In the genomic region with DNA sequence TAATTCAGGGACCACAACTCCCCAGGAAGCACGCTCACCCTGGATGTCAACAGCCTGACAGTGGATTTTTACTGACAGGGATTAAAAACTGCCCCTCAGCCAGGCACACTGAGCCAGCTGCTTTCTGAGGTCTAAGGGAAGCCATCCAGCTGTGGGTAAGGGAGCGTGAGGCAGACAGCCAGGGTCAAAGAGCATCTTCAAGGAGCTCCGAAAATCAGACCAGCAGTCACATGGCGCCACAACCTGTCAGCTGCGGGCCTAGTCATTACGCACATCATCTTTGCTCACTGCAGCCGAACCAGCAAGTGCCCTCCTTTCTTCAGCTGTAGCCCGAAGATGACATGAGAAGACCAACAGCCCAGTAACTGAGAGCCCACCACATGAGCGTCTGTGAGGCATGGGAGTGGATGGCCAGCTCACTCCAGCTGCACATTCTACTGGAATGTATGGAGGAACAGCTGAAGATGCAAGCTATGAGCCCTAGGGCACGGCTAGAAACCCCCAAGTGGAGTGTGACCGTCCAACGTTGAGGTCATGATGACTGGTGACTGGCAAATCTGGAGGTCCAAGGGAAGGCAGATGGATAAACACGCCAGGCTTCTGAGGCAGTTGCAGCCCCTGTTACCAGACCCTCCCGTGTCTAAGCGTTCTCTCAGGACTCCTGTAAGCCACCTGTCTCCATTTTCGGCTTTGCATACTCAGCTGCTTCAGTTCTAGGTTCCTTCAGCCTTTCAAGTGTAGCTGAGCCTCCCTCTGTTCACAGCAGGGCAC, we compare ENCODE assay signal across 11 mouse cellular contexts. TPM values are rescaled to one million over a fixed set of nuclear protein-coding genes. Genes with fewer than 3 reads are reported as not detected.
DNase-seq lines count a peak whose midpoint lies in the region; ATAC-seq and TF ChIP-seq lines count a peak whose summit lies in the region.
"Had no signal": no experiment of that assay in that cellular context is flagged by ENCODE, and none has a peak within 500 bp of the region (broad histone marks: within the 10 kb centered on the region; RNA-seq: fewer than 3 reads in every experiment).

No protein-coding gene starts in this region.

- H3K4me1 ChIP-seq in hindbrain, embryonic 13.5 days (replicated peaks) = peaks cover 72% of the 10 kb centered on the region
- peaks cover 25% of the 10 kb centered on the region for H3K4me1 ChIP-seq in hindbrain, embryonic 16.5 days (ENCODE audit: control insufficient read depth, insufficient read depth, low read depth, low read length)
- peaks cover 50% of the 10 kb centered on the region for H3K4me1 ChIP-seq in midbrain, embryonic 14.5 days (ENCODE audit: control insufficient read depth, insufficient read depth, low read length)

- H3K27me3 ChIP-seq in hindbrain, embryonic 13.5 days = peaks cover 11% of the 10 kb centered on the region; the same call in 1 of the 2 replicates
- no peaks in the 10 kb centered on the region for H3K27me3 ChIP-seq in hindbrain, embryonic 16.5 days (replicated peaks; ENCODE audit: control insufficient read depth, insufficient read depth, low read length)
- no peaks in the 10 kb centered on the region for H3K27me3 ChIP-seq in midbrain, embryonic 14.5 days (ENCODE audit: control insufficient read depth, insufficient read depth, low read length)
- H3K27me3 ChIP-seq: lung, embryonic 15.5 days had no signal

- H3K9me3 ChIP-seq in hindbrain, embryonic 13.5 days = no peaks in the 10 kb centered on the region
- H3K9me3 ChIP-seq in hindbrain, embryonic 16.5 days (ENCODE audit: control insufficient read depth, low read length) = no peaks in the 10 kb centered on the region
- H3K9me3 ChIP-seq in midbrain, embryonic 14.5 days (ENCODE audit: control insufficient read depth, low read length) = no peaks in the 10 kb centered on the region
- H3K9me3 ChIP-seq: embryonic facial prominence, embryonic 12.5 days; lung, embryonic 15.5 days had no signal

- no peak overlapping the region for H3K9ac ChIP-seq in hindbrain, embryonic 13.5 days
- H3K9ac ChIP-seq in hindbrain, embryonic 16.5 days (ENCODE audit: low read depth, low read length) = no peak overlapping the region
- no peak overlapping the region for H3K9ac ChIP-seq in midbrain, embryonic 14.5 days (replicated peaks; ENCODE audit: low read length)
- H3K9ac ChIP-seq: embryonic facial prominence, embryonic 12.5 days; lung, embryonic 15.5 days had no signal

- TF ChIP-seq POLR2A in brain, embryonic 14.5 days (IDR thresholded peaks at IDR 0.05; ENCODE audit: borderline replicate concordance, extremely low read depth, insufficient read depth, insufficient read length, poor library complexity, severe bottlenecking) = no peak

- WGBS in hindbrain, embryonic 13.5 days = 41% methylated on average over 16 of the region's 16 CpGs
- WGBS in hindbrain, embryonic 16.5 days = 36% methylated on average over 16 of the region's 16 CpGs
- WGBS in midbrain, embryonic 14.5 days = 17% methylated on average over 16 of the region's 16 CpGs

- H3K27ac ChIP-seq in hindbrain, embryonic 13.5 days = peak overlapping the region; percentile 26
- H3K27ac ChIP-seq in hindbrain, embryonic 16.5 days (ENCODE audit: low read depth, low read length) = no peak overlapping the region
- H3K27ac ChIP-seq in midbrain, embryonic 14.5 days (replicated peaks; ENCODE audit: low read depth, low read length) = peak overlapping the region; percentile 34
- H3K27ac ChIP-seq: embryonic facial prominence, embryonic 12.5 days; heart, adult 2 months; lung, embryonic 15.5 days had no signal

- H3K36me3 ChIP-seq in hindbrain, embryonic 13.5 days = no peaks in the 10 kb centered on the region
- no peaks in the 10 kb centered on the region for H3K36me3 ChIP-seq in hindbrain, embryonic 16.5 days (ENCODE audit: control insufficient read depth, insufficient read depth, low read length)
- no peaks in the 10 kb centered on the region for H3K36me3 ChIP-seq in midbrain, embryonic 14.5 days (ENCODE audit: control insufficient read depth, insufficient read depth, low read length)
- H3K36me3 ChIP-seq: embryonic facial prominence, embryonic 12.5 days; lung, embryonic 15.5 days had no signal

- peak; percentile 66 for DNase-seq in brain, embryonic 14.5 days (ENCODE audit: low read depth)
- DNase-seq in kidney, adult 8-10 months = peak; percentile 72 to 73
- DNase-seq in midbrain, embryonic 14.5 days = no peak
- DNase-seq in spleen, postnatal 4 days (ENCODE audit: low spot score in 2 of 2) = no peak
- DNase-seq in adrenal gland, postnatal 25 days = no peak

- TF ChIP-seq CTCF in brain, embryonic 14.5 days (IDR thresholded peaks at IDR 0.05; ENCODE audit: borderline replicate concordance, extremely low read depth, insufficient read depth, insufficient read length) = no peak

- no peak overlapping the region for H3K4me3 ChIP-seq in hindbrain, embryonic 13.5 days
- H3K4me3 ChIP-seq in hindbrain, embryonic 16.5 days (ENCODE audit: low read length) = no peak overlapping the region
- H3K4me3 ChIP-seq in midbrain, embryonic 14.5 days (replicated peaks; ENCODE audit: low read depth, low read length) = no peak overlapping the region
- H3K4me3 ChIP-seq: embryonic facial prominence, embryonic 12.5 days; heart, adult 2 months; lung, embryonic 15.5 days had no signal

- no peak overlapping the region for H3K4me2 ChIP-seq in hindbrain, embryonic 13.5 days
- no peak overlapping the region for H3K4me2 ChIP-seq in hindbrain, embryonic 16.5 days (ENCODE audit: low read length)
- H3K4me2 ChIP-seq in midbrain, embryonic 14.5 days (ENCODE audit: low read length) = no peak overlapping the region
- H3K4me2 ChIP-seq: embryonic facial prominence, embryonic 12.5 days; lung, embryonic 15.5 days had no signal

- ATAC-seq in hindbrain, embryonic 13.5 days (ENCODE audit: low FRiP score) = no peak
- no peak for ATAC-seq in hindbrain, embryonic 16.5 days
- ATAC-seq in midbrain, embryonic 14.5 days (ENCODE audit: low FRiP score, low TSS enrichment) = no peak
- ATAC-seq in megakaryocyte progenitor cell, adult 5-6 weeks (replicated peaks; ENCODE audit: poor library complexity) = no peak

RNA-seq across cellular contexts. Expression of a gene that starts 33.1 kb away (rescaled TPM):
- polyA plus RNA-seq in hindbrain, embryonic 13.5 days (2015; fragmentation: Nextera tagmentation; extraction: Ambion mirVana) = 12.9 and 13.8 TPM in 2 replicates
- 9.0 and 10.9 TPM in 2 replicates for polyA plus RNA-seq in hindbrain, embryonic 16.5 days (2015; fragmentation: Nextera tagmentation; extraction: Ambion mirVana)
- 24.1 and 31.6 TPM in 2 replicates for polyA plus RNA-seq in brain, embryonic 14.5 days (2012; rRNA removed)
- polyA plus RNA-seq in midbrain, embryonic 14.5 days (2014; fragmentation: Nextera tagmentation; extraction: Ambion mirVana) = 14.0 and 16.7 TPM in 2 replicates
- 29.2 and 42.9 TPM in 2 replicates for total RNA-seq in megakaryocyte progenitor cell, adult 5-6 weeks (2015)
- total RNA-seq in megakaryocyte progenitor cell, adult 5-6 weeks (2017) = 78.9 and 97.7 TPM in 2 replicates
- total RNA-seq in adrenal gland, postnatal 25 days (2021) = 2.3 and 4.6 TPM in 2 replicates

Comparison
In these comparisons a context has a peak if more than half of its experiments do, and no peak if none do; other contexts are left out.
1. DNase-seq: peak in brain, embryonic 14.5 days (single experiment) and kidney, adult 8-10 months (2 of 2); none in midbrain, embryonic 14.5 days (single experiment), spleen, postnatal 4 days (0 of 2) and adrenal gland, postnatal 25 days (single experiment).